Mouse (Mus musculus): ENCODE measurements around the gene Gcnt3.

Gene Gcnt3

DNA sequence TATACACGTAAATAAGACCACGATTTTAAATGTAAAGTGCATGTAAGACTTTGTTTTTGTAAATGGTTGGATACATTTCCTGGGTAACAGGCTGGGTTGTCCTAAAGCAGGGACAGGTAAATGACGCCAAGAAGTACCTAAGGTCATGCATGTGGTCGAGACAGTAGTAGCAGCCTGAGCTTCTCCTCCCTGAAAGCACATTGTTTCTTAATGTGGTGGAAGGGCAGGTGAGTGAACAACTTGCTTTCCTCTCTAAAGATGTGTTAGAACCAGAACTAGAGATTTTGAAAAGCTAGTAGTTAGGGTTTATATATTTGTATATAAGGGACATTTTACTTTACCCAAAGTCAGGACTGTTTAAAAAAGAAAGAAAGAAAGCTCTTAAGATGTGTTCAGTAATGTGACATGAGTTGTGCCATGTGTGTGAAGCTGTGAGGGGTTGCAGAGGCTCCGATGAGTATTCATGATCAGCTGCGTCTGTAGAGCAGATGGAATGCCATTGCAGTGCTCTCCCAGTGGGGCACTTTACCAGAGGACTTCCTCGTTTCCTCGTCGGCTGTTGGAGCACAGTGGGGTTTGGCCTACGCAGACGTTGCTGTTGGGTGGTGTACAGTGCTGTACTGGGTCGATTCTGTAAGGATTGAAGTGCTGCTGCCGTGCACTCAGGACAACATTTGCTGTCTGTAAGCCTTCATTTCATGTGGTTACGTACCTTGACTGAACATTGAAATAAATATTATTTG lies 30.2 kb downstream of the Gcnt3 start:
- in situ Hi-C loops (cut with MboI, MseI) = no loop called here

DNA sequence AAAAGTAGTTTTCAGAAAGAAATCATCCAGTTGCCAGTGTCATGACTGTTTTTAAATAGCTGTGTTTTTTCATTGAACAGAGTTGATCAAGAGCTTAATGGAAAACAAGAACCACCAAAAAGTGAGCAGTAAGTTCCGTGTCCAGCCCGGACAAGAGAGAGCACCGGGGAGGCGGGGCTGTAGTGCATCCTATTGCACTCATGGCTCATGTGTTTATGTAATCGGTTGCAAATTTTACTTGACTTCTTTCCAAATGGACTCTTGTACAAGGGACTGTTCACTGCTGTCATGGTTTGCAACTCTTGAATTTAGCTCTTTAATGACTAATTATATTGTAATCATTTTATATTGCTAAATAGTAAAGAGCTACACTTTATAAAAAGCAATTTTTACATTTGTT lies 30.9 kb downstream of the Gcnt3 start:
- in situ Hi-C loops (cut with MboI, MseI) = no loop called here

DNA sequence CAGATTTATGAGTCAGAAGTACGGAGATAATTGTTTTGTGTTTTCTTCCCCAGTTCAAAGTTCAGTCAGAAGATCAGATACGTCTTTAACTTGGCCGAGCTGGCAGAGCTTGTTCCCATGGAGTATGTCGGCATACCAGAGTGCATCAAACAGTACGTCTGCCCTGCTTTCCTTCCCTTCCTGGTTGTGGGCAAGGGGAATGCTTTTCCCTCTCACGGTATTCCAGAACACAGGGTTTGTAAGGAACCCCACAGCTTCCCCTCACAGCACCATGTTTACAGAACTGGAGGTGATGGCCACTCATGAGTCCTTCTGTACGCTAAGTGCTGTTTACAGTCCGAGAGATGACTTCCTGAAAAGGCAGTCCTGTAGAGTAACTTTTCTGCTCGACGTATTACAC lies 34.4 kb downstream of the Gcnt3 start:
- in situ Hi-C loops (cut with MboI, MseI) = no loop called here

DNA sequence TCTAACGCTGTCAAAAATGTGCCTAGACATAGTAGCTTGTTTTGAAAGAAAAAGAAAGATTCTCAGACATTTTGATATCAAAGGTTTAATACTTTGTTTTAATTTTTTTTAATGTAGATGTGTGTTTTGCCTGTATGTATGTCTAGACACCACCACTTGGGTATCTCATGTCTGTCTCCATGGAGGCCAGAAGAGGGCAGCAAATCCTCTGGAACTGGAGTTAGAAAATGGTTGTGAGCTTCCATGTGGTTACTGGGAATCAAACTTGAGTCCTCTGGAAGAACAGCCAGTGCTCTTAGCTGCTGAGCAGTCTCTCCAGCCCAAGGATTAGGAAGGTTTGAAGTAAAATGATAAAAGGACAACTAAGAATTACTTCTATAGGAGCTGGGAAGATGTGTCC lies 38.6 kb downstream of the Gcnt3 start:
- in situ Hi-C loops (cut with MboI, MseI) = no loop called here

DNA sequence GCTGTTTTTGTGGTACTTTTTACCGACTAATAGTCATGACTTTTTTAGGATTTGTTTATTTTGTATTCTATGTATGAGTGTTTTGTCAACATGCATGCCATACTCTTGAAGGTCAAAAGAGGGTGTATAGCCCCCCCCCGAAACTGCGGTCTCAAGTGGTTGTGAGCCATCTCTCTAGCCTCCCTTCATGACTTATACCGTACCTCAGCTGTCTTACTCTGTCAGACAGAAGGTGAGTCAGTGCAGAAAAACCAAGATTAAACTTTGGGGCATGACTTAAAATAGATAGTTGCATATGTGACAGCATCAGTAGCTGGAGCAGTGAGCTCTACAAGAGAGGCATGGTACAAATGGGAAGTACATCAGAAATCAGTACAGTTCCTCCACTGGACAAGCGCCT lies 43.3 kb downstream of the Gcnt3 start:
- in situ Hi-C loops (cut with MboI, MseI) = loop anchor here (5.0 kb wide), 1 partner anchor 52 kb away; no protein-coding TSS in a partner anchor

DNA sequence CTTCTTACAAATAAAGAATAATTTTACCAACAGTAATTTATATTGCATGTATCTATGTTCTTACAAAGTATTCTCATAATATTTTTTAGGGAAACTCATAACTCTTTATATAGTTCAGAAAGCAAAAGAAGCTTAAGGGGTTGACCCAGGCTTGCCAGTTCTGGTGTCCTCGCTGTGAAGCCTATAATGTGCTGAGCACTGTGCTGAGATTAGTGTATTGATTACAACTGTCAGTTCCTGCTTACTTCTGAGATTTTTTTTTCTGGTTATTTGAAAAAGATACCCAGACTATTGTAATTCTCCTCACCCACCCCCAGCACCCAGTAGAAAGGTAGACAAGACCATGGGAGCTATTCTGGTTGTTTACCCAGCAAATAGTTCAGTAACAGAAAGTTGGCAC lies 44.4 kb downstream of the Gcnt3 start:
- in situ Hi-C loops (cut with MboI, MseI) = loop anchor here (5.0 kb wide), 1 partner anchor 51 kb away; no protein-coding TSS in a partner anchor

DNA sequence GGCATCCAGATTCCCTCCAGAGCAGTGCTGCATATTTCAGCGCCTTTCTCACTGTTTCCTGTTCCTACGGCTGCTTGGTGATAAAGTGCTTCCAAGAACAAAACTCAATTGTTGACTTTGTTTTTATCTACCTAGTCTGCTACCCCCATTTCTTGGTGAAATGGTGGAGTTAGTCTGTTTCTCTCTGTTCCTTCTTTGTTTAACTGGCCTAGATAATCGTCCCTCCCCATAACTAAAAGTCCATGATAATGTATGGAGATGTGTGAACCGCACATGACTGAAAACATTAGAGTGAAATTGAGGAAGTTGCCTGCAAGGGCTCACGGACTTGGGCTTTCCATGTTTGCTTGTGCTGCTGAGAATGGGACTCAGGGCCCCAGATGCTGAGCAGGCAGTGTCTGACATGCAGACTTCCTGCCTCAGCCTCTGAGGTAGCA lies 45.0 kb downstream of the Gcnt3 start:
- in situ Hi-C loops (cut with MboI, MseI) = loop anchor here (5.0 kb wide), 1 partner anchor 51 kb away; no protein-coding TSS in a partner anchor

DNA sequence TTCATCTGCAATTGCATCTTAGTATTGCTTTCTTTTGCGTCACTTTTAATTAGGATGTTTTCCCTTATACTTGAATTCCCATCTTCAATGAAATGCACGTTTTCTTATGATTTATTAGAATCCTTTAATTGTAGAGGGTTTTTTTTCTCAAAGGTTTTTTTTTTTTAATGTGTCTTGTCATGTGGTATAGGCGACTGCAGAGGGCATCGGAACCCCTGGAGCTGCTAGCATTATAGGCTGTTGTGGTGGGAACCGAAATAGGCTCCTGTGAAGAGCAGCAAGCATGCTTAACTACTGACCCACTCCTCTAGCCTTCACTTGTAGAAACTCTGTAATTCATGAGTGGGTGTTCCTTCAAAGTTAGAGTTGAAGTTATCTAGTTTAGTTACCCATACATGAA lies 47.5 kb downstream of the Gcnt3 start:
- in situ Hi-C loops (cut with MboI, MseI) = loop anchor here (5.0 kb wide), 1 partner anchor 48 kb away; no protein-coding TSS in a partner anchor

DNA sequence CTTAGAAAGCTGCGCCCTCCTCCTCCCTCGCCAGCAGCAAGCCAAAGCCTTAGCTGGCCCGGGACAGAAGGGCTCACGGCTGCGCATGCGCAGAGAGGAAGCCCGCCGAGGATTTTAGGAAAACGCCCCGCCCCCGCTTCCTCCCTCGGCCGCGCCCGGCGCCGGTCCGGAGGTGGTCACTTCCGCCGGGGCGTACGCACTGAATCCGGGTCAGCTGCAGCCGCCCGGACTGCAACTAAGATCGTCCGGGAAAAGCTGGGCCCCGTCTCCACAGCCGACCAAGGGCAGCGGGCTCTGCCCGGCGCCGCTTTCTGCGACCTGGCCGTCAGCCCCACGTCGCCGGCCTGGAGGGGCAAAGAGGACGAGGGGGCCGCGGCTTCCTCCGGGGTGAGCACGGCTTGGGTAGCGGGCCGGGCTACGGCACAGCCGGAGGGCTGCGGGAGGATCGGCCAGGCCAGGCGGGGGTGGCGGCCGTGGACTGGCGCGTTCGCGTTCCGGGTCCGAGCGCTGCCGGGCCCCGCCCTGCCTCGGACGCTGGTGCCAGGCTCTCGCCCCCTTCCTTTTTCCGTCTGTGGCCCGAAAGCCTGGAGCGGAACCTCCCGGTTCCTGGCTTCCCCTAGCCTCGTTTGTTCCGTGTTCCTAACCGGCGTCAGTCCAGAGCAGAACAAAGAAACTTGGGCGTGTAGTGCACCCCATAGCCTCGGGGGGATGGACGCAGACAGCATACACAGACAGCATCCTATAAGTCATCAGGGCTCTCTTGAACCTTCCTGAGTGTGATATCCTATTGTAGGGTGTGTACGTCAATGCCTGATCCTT lies 48.4 kb downstream of the Gcnt3 start, which contains the start of gene Bnip2:
Gene Bnip2 (plus strand): TSS at position 164 of the 819 bp plus-strand sequence.
- in situ Hi-C loops (cut with MboI, MseI) = loop anchor here (5.0 kb wide), 3 partner anchors 47 to 487 kb away; no protein-coding TSS in a partner anchor

DNA sequence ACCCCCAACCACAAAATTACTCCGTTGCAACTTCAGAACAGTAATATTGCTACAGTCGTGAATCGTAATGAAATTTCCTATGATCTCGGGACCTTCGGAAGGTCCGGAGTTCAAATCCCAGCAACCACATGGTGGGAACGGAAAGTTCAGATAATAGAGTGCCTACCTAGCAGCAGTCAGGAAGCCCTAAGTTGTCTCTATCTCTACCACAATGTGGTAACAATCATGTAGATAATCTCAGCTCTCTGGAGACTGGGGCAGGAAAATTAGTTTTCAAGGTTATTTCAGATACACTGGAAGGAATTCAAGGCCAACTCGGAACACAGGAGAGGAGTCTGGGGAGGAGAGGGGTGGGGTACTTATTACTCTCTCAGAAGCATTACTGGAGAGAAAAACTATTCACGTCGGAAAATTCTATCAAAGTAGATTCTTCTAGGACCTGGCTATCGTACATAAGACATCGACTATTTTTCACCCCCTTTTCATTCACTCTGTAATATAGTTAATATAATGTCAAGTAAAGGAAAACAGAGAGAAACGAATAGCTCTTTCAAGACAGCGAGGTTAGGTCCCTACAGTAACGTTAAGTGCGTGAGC lies 49.1 kb downstream of the Gcnt3 start:
- in situ Hi-C loops (cut with MboI, MseI) = loop anchor here (5.0 kb wide), 2 partner anchors 58 to 487 kb away; no protein-coding TSS in a partner anchor

DNA sequence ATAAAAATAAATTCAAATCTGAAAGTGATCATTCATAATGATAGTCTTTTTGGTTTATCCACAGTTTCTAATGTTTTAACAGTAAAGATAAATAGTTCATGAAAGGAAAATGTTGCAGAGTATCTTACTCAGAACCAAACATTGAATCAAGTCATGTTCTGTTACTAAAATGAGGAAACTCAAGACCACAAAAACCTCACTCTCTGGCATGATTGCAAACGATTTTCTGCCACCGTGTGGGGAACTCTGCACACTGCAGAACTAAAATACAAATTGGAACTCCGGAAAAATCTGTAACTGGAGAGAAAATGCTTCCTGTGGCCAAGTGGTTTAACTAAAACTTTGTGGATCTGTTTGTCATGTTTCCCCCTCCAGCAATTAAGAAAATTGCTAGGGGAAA lies 50.3 kb downstream of the Gcnt3 start:
- in situ Hi-C loops (cut with MboI, MseI) = loop anchor here (5.0 kb wide), 2 partner anchors 60 to 485 kb away; no protein-coding TSS in a partner anchor

DNA sequence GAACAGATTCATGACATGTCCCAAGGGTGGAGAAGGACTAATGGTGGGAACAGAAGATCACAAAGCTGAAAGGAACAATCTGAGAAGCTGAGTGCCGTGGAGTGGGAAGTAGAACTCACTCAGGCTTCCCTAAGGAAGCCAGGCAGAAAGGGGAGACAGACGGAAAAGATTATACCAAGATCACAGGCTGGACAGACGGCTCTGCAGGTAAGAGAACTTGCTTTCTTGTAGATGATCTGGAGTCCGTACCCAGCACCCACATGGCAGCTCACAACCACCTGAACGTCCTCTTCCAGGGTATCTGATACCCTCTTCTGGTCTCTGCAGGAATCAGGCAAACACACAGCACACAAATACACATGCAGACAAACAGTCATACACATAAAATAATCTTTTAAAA lies 51.3 kb downstream of the Gcnt3 start:
- in situ Hi-C loops (cut with MboI, MseI) = loop anchor here (5.0 kb wide), 2 partner anchors 61 to 484 kb away; no protein-coding TSS in a partner anchor

DNA sequence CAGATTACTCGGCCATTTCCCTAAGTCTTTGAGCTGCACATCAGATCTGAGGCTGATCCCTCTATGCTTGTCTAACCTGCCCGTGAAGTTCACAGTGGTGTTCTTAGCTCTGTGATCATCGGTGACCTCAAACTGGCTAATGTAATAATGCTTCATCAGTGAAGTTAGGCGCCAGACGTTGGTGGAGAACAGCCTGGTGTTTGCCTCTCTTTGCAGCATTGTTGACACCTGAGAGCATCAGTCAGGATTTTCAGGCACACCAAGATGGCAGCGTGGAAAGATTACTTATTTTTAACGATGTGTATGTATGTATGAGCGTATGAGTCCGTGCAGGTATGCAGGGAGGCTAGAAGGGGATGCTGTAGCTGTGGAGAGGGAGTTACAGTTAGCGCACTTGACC lies 51.8 kb downstream of the Gcnt3 start:
- in situ Hi-C loops (cut with MboI, MseI) = loop anchor here (5.0 kb wide), 2 partner anchors 61 to 484 kb away; no protein-coding TSS in a partner anchor

DNA sequence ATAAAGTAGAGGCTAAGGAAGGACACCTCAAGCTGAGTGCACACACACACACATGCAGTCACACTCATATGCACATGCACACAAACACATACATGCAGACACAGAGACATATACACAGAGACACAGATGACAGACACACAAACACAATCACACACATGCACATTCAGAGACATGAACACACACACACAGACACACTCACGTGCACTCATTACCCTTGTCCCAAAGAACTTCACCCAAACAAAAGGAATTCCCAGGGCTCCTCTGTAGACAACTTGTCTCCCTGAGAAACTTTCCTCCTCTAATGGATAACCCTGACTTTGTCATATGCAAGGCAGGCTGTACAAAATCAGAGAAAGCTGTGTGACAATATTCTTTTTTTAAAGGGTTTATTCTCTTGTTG lies 52.4 kb downstream of the Gcnt3 start:
- in situ Hi-C loops (cut with MboI, MseI) = loop anchor here (5.0 kb wide), 2 partner anchors 62 to 483 kb away; no protein-coding TSS in a partner anchor
